Mouse (Mus musculus) heart, embryonic 13.5 days (tissue): ENCODE data around the gene Egfl8. TPM values are rescaled to one million over a fixed set of nuclear protein-coding genes. Genes with fewer than 3 reads are reported as not detected.
A peak's percentile ranks its signal among the peaks of the same experiment; 100 is the strongest.

ENCODE experiments used
- ATAC-seq: fragments of 200-750 bp; cut with Nextera tagmentation; 2 replicates; pipeline ENCODE4 v1.8.0; 2017; ENCODE audit warnings: moderate TSS enrichment; ENCODE audit not compliant: insufficient number of reproducible peaks, low FRiP score, low TSS enrichment; ENCODE audit errors: extremely low read depth
- H3K27ac ChIP-seq: fragments of 300-500 bp; sonication (generic); replicated peaks from 2 replicates; pipeline ENCODE4 v1.5.1; 2015; ENCODE audit warnings: moderate library complexity, mild to moderate bottlenecking, inconsistent platforms
- H3K27me3 ChIP-seq: fragments of 300-500 bp; sonication (generic); replicated peaks from 2 replicates; pipeline ENCODE4 v1.6.1; 2015; ENCODE audit warnings: mild to moderate bottlenecking, inconsistent platforms
- H3K36me3 ChIP-seq: fragments of 300-500 bp; sonication (generic); 2 replicates; pipeline ENCODE4 v1.6.1; 2015; ENCODE audit warnings: mild to moderate bottlenecking, inconsistent platforms
- H3K4me1 ChIP-seq: fragments of 300-500 bp; sonication (generic); 2 replicates; pipeline ENCODE4 v1.6.1; 2015; ENCODE audit warnings: inconsistent platforms
- H3K4me2 ChIP-seq: fragments of 300-500 bp; sonication (generic); 2 replicates; pipeline ENCODE4 v1.6.1; 2015; ENCODE audit warnings: inconsistent platforms, mild to moderate bottlenecking, moderate library complexity
- H3K4me3 ChIP-seq: fragments of 300-500 bp; sonication (generic); 2 replicates; pipeline ENCODE4 v1.5.1; 2015; ENCODE audit warnings: moderate library complexity, mild to moderate bottlenecking, inconsistent platforms
- H3K9ac ChIP-seq: fragments of 300-500 bp; sonication (generic); 2 replicates; pipeline ENCODE4 v1.6.1; 2015; ENCODE audit warnings: inconsistent platforms, mild to moderate bottlenecking, moderate library complexity
- H3K9me3 ChIP-seq: fragments of 300-500 bp; sonication (generic); 2 replicates; pipeline ENCODE4 v1.6.1; 2016; ENCODE audit warnings: inconsistent platforms
- WGBS: fragments of 180-500 bp; shearing (Covaris S2); methylation state at CpG from one replicate; pipeline ENCODE4 v1.1.7; 2015; ENCODE audit warnings: mixed read lengths; 5-methylcytosine and 5-hydroxymethylcytosine counted together
- polyA plus RNA-seq: library from polyadenylated mRNA; unstranded; fragments of >200 nt; fragmentation: Nextera tagmentation; extraction: Ambion mirVana; gene quantifications from 2 replicates; pipeline ENCODE4 v1.2.1, GENCODE M21; 2015

The Egfl8 gene
- polyA plus RNA-seq, 1 experiment from 2014 or later, result 1.2 TPM

DNA sequence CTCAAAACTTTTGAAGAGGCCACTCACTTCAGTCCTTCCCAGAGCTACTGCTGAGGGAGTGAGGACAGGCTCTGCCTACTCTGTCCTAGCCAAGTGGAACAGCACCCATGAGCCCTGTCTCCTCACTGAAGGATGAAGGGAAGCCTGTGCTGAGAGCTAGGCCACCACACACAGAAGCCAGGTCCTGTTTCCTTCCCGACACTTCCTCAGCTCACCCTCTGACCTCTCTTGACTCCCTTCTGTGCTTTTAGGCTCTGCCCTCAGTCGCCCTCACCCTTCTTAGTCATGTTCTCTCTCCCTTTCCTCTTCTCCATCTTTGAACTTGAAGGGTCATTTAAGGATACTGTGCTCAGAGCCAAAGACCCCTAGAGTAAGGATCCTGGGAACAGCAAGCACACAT is 41.5 kb upstream of the Egfl8 start:
- Histone ChIP-seq H3K27ac (no peak overlapping the region), H3K9ac (no peak overlapping the region), H3K4me1 (peaks cover 56% of the 10 kb centered on the region), H3K36me3 (peaks cover 20% of the 10 kb centered on the region), H3K9me3 (no peaks in the 10 kb centered on the region), H3K27me3 (peaks cover 42% of the 10 kb centered on the region), H3K4me2 (no peak overlapping the region), H3K4me3 (no peak overlapping the region)
- 25% methylated on average over 2 of the region's 2 CpGs for WGBS
- no peak for ATAC-seq

- Histone ChIP-seq H3K9ac (no peak overlapping the region), H3K4me2 (no peak overlapping the region), H3K36me3 (peaks cover 26% of the 10 kb centered on the region), H3K27me3 (peaks cover 41% of the 10 kb centered on the region), H3K4me1 (peaks cover 55% of the 10 kb centered on the region), H3K27ac (no peak overlapping the region), H3K9me3 (no peaks in the 10 kb centered on the region), H3K4me3 (no peak overlapping the region)
- ATAC-seq, result no peak
- WGBS, result 52% methylated on average over 8 of the region's 8 CpGs
Observed at GRCm38 (mm10) chr17:34656666-34657065, 40.9 kb upstream of the Egfl8 start.

- H3K9ac ChIP-seq, result peak overlapping the region; percentile 58
- WGBS, result 19% methylated on average over 4 of the region's 4 CpGs
- peak; percentile 61; the same call in 1 of the 2 replicates for ATAC-seq
Observed at GRCm38 (mm10) chr17:34655581-34655991, 39.8 kb upstream of the Egfl8 start.

DNA sequence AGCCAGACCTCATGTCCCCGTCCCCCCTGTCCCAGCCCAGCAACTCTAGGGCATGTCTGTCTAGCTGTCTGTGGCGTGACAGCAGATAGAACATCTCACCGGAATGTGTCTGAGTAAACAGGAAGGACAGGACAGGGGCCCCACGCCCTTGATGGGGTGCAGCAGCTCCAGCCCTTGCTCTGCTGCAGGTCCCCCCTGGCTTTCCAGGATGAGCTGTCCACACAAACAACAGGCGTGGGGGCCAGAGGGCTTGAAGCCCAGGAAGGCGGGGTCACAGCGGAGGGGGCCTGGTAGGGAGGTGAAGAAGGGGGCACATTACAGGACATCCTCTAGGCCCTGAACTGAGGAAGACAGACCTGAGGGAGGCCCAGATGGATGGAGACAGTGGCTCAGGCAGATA is 39.4 kb upstream of the Egfl8 start:
- H3K4me3 ChIP-seq, result no peak overlapping the region
- no peak for ATAC-seq
- no peak overlapping the region for H3K4me2 ChIP-seq
- peak overlapping the region; percentile 66 for H3K27ac ChIP-seq
- 49% methylated on average over 7 of the region's 7 CpGs for WGBS
- no peaks in the 10 kb centered on the region for H3K9me3 ChIP-seq
- peaks cover 26% of the 10 kb centered on the region for H3K27me3 ChIP-seq
- H3K4me1 ChIP-seq, result peaks cover 40% of the 10 kb centered on the region
- peak overlapping the region; percentile 58 for H3K9ac ChIP-seq
- peaks cover 40% of the 10 kb centered on the region for H3K36me3 ChIP-seq

More at GRCm38 (mm10) chr17:34655581-34655991, 39.8 kb upstream of the Egfl8 start:
- H3K4me1 ChIP-seq, result peaks cover 44% of the 10 kb centered on the region
- peaks cover 35% of the 10 kb centered on the region for H3K36me3 ChIP-seq
- peak overlapping the region; percentile 66 for H3K27ac ChIP-seq
- H3K27me3 ChIP-seq, result peaks cover 30% of the 10 kb centered on the region
- no peak overlapping the region for H3K4me3 ChIP-seq
- H3K4me2 ChIP-seq, result no peak overlapping the region
- no peaks in the 10 kb centered on the region for H3K9me3 ChIP-seq

DNA sequence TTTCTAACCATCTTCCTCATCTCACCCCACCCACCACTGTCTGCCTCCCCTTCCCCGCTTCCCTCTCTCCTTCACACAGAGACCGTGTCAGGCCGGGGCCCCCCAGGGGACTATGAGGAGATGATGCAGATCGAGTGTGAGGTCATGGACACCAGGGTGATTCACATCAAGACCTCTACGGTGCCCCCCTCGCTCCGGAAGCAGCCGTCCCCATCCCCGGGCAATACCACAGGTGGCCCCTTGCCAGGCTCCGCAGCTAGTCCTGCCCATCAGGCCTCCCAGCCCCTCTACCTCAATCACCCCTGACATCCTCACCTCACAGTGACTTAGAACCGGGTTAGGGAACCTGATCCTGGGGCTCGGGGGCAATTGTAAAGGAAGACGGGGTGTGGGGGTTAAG is 38.6 kb upstream of the Egfl8 start:
- Histone ChIP-seq H3K27ac (peak overlapping the region; percentile 66), H3K9ac (0 out of 2 replicates have a peak overlapping the region, but pooled peaks have one; percentile 24), H3K4me2 (no peak overlapping the region), H3K4me1 (peaks cover 33% of the 10 kb centered on the region), H3K36me3 (peaks cover 47% of the 10 kb centered on the region), H3K27me3 (peaks cover 18% of the 10 kb centered on the region), H3K4me3 (no peak overlapping the region), H3K9me3 (no peaks in the 10 kb centered on the region)
- WGBS, result 91% methylated on average over 13 of the region's 13 CpGs
- ATAC-seq, result no peak

DNA sequence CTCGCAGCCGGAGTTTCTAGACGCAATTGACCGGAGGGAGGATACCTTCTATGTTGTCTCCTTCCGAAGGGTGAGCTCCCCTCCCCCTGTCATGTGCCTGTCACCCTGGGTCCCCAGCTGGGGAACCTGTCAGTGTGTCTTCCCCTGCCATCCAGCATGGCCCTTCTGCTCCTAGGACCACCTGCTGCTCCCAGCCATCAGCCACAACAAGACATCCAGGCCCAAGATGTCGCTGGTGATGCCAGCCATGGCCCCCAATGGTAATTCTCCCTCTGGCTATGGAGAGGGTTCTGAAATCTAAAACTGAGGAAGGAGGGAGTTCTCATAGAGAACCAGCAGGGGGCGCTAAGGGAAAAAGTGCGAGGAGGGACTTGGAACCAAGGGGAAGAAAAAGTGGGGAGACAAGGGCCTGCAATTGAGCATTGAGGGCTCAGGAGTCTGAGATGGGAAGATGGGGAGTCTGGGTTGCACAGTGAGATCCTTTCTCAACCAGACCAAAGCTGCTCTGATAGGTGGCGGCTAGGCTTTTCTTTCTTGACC is 38.0 kb upstream of the Egfl8 start:
- peaks cover 53% of the 10 kb centered on the region for H3K36me3 ChIP-seq
- H3K27ac ChIP-seq, result no peak overlapping the region
- WGBS, result 62% methylated on average over 9 of the region's 9 CpGs
- no peak overlapping the region for H3K4me2 ChIP-seq
- H3K4me3 ChIP-seq, result no peak overlapping the region
- H3K27me3 ChIP-seq, result peaks cover 13% of the 10 kb centered on the region
- no peak overlapping the region for H3K9ac ChIP-seq
- ATAC-seq, result no peak
- no peaks in the 10 kb centered on the region for H3K9me3 ChIP-seq
- H3K4me1 ChIP-seq, result peaks cover 28% of the 10 kb centered on the region

GRCm38 (mm10) chr17:34652985-34653384 is 37.2 kb upstream of the Egfl8 start:
- 86% methylated on average over 8 of the region's 8 CpGs for WGBS
- Histone ChIP-seq H3K4me1 (peaks cover 33% of the 10 kb centered on the region), H3K9ac (no peak overlapping the region), H3K4me2 (no peak overlapping the region), H3K27me3 (peaks cover 5% of the 10 kb centered on the region; the same call in 1 of the 2 replicates), H3K36me3 (peaks cover 58% of the 10 kb centered on the region), H3K4me3 (no peak overlapping the region), H3K9me3 (no peaks in the 10 kb centered on the region), H3K27ac (no peak overlapping the region)
- no peak for ATAC-seq

- Histone ChIP-seq H3K4me1 (peaks cover 37% of the 10 kb centered on the region), H3K4me3 (no peak overlapping the region), H3K27ac (no peak overlapping the region), H3K9me3 (no peaks in the 10 kb centered on the region), H3K27me3 (peaks cover 4% of the 10 kb centered on the region; the same call in 1 of the 2 replicates), H3K36me3 (peaks cover 58% of the 10 kb centered on the region), H3K9ac (no peak overlapping the region), H3K4me2 (no peak overlapping the region)
- ATAC-seq, result no peak
- WGBS, result 86% methylated on average over 10 of the region's 10 CpGs
Observed at GRCm38 (mm10) chr17:34652546-34652945, 36.8 kb upstream of the Egfl8 start.

DNA sequence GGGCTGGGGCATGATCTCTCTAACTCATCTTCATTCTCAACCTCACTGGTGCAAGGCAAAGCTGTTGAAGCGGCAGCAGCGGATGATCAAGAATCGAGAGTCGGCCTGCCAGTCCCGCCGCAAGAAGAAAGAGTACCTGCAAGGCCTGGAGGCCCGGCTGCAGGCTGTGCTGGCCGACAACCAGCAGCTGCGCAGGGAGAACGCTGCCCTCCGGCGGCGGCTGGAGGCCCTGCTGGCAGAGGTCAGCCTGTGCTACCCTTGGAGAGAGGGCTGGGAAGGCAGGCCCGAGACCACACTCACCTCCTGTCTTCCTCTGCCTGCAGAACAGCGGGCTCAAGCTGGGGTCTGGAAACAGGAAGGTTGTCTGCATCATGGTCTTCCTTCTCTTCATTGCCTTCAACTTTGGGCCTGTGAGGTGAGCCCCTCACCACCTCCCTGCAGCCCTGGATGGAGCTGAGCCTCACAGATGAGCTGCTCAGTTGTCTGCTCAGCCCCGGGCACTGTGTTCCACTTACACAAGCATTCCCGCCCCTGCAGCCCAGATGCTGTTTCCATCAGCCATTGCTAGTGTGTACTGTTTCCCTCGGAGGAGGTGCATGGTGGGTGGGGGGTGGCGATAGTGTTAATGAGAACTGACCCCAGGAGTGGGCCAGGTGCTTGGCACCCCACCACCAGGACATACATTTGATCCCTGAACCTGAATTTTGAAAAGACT is 35.9 kb upstream of the Egfl8 start:
- peaks cover 58% of the 10 kb centered on the region for H3K36me3 ChIP-seq

DNA sequence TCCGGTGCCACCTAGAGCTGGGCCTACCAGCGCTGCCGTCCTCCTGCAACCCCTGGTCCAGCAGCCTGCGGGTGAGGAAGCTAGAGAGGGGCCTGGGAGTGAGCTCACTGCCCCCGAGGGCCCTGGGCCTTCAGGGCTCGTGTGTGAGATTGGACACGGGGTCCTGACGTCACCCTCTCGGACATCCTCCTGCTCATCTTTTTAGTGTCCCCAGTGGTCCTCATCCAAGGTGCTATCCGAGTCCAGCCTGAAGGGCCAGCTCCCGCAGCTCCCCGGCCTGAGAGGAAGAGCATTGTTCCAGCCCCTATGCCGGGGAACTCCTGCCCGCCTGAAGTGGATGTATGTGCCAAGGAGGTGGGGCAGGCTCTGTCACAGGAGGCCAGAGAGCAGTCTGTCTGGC is 35.0 kb upstream of the Egfl8 start:
- Histone ChIP-seq H3K27me3 (no peaks in the 10 kb centered on the region), H3K4me2 (no peak overlapping the region), H3K9me3 (no peaks in the 10 kb centered on the region), H3K4me1 (peaks cover 35% of the 10 kb centered on the region), H3K36me3 (peaks cover 58% of the 10 kb centered on the region), H3K4me3 (no peak overlapping the region), H3K27ac (no peak overlapping the region), H3K9ac (no peak overlapping the region)
- 91% methylated on average over 14 of the region's 14 CpGs for WGBS
- no peak for ATAC-seq

More for the DNA sequence above, 35.9 kb upstream of the Egfl8 start:
- no peak overlapping the region for H3K4me3 ChIP-seq
- no peaks in the 10 kb centered on the region for H3K9me3 ChIP-seq
- peaks cover 35% of the 10 kb centered on the region for H3K4me1 ChIP-seq
- ATAC-seq, result no peak
- H3K9ac ChIP-seq, result no peak overlapping the region
- no peak overlapping the region for H3K4me2 ChIP-seq
- WGBS, result 56% methylated on average over 19 of the region's 19 CpGs
- H3K27ac ChIP-seq, result no peak overlapping the region
- no peaks in the 10 kb centered on the region for H3K27me3 ChIP-seq

DNA sequence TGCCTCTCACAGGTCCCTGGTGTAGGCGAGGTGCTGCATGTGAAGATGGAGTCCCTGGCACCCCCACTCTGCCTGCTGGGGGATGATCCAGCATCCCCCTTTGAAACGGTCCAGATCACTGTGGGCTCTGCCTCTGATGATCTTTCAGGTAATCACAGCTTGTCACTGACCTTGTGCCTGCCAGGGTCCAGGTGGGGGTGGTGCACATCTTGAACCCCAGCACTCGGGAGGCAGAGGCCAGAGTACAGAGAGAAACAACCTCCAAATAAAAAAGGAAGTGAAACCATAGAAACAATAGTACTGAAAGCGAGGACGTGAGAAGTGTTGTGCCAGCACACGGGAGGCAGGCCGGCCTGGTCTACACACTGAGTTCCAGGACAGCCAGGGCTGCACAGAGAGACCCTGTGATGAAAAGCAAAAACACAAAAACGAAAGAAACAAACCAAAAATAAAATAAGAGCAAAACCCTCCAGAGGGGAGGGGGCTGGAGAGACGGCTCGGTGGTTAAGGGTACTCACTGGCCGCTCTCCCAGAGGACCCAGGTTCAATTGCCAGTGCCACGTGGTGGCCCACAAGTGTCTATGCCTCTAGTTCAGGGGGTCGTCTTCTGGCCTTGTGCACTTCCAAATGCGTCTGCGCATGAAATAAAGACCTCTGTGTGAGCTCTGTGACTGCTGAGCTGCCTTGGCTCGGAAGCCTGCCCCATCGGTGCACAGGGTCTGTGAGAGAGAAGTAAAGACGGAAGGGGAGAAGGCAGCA is 33.5 kb upstream of the Egfl8 start:
- Histone ChIP-seq H3K27ac (no peak overlapping the region), H3K4me2 (no peak overlapping the region), H3K36me3 (peaks cover 54% of the 10 kb centered on the region), H3K9me3 (no peaks in the 10 kb centered on the region), H3K27me3 (no peaks in the 10 kb centered on the region), H3K9ac (no peak overlapping the region), H3K4me3 (no peak overlapping the region), H3K4me1 (peaks cover 29% of the 10 kb centered on the region)
- no peak for ATAC-seq
- 85% methylated on average over 18 of the region's 18 CpGs for WGBS
